Mouse (Mus musculus): ENCODE data around the gene C130032M10Rik.
"Not testable (repeated sequence)": the region's sequence is repeated elsewhere in the genome, so short reads cannot be mapped to it uniquely, and the experiment has no call there.

DNA sequence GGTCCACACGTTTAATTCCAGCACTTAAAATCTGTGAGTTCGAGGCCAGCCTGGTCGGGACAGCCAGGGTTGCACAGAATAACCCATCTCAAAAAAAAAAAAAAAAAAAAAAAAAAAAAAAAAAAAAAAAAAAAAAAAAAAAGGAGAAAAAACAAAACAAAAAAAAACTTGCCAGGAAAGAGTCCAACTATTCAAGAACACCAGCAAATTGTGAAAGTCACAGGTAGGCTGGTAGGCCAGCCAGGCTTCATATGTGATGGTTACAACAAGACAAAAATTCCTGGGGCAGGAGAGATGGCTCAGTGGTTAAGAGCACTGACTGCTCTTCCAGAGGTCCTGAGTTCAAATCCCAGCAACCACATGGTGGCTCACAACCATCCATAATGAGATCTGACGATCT lies 5.0 kb downstream of the C130032M10Rik start:
- not testable (repeated sequence) for TF ChIP-seq POLR2A (IDR thresholded peaks at IDR 0.05; ENCODE audit: insufficient read length, low read depth); E2F4 (IDR thresholded peaks at IDR 0.05; ENCODE audit: insufficient read depth); MAX (IDR thresholded peaks at IDR 0.05; ENCODE audit: low read depth); POLR2AphosphoS2 (IDR thresholded peaks at IDR 0.05; ENCODE audit: insufficient read length, low read depth); TCF12 (IDR thresholded peaks at IDR 0.05; ENCODE audit: insufficient read depth, poor library complexity, severe bottlenecking); CEBPB (IDR thresholded peaks at IDR 0.05; ENCODE audit: insufficient read depth, poor library complexity, severe bottlenecking); TCF3 (IDR thresholded peaks at IDR 0.05; ENCODE audit: insufficient read length, low read depth); MYOG (IDR thresholded peaks at IDR 0.05; ENCODE audit: control insufficient read depth in 1 of 3, insufficient read depth in 1 of 3, insufficient read length in 2 of 3, low read depth in 2 of 3)

All from myocyte (in vitro differentiated cells).